Mouse (Mus musculus): ENCODE measurements around the gene Zfp985. TPM values are rescaled to one million over a fixed set of nuclear protein-coding genes. Genes with fewer than 3 reads are reported as not detected.
"Not testable (repeated sequence)": the region's sequence is repeated elsewhere in the genome, so short reads cannot be mapped to it uniquely, and the experiment has no call there.

Zfp985 gene
- 0.46 TPM in 1 of 2 replicates, not detected in the other for total RNA-seq (2021)
- long read RNA-seq: 0 reads

DNA sequence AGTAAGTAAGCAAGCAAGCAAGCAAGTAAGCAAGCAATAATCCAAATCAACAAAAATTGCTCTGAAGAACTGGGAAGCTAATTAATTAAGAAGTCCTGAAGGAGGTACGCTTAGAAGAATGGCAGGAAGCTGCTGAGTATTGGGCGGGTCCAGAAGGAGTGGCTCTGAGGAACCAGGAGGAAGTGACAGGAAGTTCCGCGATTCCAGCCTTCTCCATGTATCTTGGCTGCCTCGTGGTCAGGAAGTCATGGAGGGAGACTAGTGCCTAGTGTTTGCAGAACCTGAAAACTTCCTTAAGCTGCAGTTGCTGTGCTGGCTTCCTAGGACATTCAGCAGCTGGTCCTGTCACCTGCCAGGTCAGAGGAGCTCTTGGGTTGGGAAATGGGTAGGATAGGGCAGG is at the start of gene Zfp985:
Gene Zfp985 (plus strand): TSS at position 207 of the 400 bp plus-strand sequence.
- DNase-seq: not testable (repeated sequence)

DNA sequence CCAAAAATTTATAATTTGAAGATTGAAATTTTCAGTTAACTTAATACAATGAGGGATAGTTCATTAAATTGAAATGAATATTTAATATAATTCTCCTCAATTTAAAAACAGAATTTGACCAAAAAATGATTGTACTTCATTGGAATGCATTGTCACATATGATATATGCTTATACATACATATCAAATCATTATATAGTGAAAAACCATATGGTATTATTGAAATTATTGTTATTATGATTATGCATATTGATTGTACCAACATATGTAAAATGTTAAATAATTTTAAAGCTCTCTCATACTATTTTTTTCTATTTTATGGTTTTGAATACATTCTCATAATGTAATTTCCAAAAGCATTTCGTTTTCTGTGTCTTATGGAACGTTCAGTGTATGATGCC is 43.9 kb upstream of the Zfp985 start:
- DNase-seq: no peak

DNA sequence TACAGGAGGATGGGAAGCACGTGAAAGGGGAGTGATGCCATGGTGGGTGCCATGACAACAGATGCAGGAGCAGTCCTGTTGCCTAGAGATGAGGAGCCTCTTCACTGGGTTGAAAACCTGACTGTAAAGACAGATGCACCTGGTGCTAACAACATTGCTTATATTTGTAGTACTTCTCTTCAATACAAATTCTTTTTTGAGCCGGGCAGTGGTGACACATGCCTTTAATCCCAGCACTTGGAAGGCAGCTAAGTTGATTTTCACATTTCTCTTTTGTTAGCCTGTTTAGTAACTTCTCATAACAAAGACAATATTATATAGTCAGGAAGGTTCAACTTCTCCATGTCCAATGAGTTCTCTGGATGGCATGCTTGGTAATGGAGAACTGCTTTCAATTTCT is 34.1 kb upstream of the Zfp985 start:
- DNase-seq: no peak

DNA sequence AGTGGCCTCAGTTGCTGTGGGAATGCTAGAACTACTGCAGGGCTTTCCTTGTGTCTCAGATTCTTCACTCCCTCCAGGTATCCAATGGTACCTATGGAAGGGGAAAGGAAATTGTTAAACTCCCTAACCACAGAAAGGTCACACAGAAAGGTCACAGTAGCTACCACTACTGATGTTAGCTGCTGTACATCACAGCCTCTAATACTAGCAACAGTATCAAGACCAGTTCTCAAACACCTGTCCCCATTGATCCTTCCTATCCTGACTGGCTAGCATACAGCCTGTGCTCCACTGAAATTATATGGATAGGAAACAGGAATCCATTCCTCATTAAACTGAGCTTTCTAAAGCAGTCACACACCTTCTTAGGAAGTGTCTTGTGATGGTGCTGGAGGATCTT is 33.0 kb upstream of the Zfp985 start:
- no peak for DNase-seq

DNA sequence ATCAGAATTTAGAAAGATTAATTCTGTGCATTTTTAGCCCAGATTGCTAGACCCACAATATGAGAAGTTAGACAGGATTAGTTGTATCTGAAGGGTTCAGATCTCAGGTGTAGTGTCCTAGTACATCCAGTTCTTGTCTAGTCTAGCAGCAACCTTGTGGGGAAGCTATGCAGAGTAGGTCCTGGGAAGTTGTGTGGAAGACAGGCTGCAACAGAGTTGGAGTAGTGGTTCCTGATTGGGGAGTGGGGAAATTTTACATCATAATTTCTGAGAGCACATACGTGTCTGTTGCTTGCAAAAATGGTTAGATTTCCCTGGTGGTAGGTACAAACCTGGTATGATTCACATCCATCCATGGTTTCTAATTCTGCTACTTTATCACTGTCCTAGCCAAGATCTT is 28.0 kb upstream of the Zfp985 start:
- DNase-seq: no peak

DNA sequence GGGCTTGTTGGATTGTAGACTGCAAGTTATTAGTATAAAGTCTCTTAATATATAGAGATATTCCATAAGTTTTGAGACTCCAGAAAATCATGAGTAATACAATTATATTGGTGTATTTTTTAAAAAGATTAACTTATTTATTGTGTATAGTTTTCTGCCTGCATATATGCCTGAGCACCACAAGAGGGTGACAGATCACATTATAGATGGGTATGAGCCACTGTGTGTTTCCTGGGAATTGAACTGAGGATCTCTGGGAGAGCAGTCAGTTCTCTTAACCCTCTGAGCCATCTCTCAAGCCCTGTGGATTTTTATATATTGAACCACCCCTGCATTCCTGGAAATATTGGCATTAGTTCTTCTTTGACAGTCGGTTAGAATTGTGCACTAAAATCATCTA is 22.7 kb upstream of the Zfp985 start:
- no peak for DNase-seq

DNA sequence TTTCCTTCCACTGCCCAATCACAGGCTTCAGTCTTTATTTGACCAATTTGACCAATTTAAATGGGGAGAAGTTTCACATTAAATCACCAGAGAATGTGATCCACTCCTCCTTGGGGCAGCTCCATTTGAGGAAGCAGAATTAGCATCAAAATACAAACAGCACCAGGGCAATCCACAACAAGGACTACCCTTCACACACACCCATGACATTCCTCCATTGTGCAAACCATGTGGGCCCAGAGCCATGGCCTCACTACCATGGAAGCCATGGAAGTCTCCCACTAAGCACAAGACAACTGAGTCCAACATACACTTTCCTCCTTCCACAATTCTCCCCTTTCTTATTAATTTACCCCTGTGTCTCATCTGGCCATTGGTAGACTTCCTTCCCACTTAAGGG is 17.2 kb upstream of the Zfp985 start:
- DNase-seq: not testable (repeated sequence)

DNA sequence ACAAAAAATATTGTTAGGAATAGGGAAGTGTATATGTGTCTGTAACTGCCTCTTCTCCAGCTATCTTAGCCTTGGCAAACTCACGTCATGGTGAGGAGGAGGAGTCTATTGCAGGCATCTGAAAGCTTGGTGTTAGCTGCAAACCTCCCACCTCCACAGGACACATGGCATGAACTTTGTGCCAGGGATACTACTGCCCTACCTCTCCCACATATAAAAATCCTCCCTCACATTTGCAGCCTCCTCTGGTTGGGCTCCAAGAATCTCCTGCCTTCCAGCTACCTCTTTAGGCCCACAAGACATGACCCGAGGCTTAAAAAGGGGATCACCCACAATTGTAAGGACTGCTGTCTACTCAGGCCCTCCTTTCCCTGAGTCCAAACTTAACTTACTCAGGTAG is 15.4 kb upstream of the Zfp985 start:
- no peak for DNase-seq

DNA sequence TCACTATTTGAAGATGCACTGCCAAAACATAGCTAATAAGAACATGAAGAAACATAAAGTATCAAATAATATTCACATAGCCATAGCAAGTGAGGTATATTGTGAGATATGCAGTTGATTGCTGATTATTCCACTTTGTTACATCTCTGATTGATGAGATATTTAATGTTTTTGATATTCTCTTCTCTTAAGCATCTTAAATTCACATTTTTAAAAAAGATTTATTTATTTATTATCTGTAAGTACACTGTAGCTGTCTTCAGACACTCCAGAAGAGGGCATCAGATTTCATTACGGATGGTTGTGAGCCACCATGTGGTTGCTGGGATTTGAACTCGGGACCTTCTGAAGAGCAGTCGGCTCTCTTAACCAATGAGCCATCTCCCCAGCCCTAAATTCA is 13.2 kb upstream of the Zfp985 start, which contains the start of gene Gm16503:
Gene Gm16503 (plus strand): TSS at position 301 of the 400 bp plus-strand sequence.
- DNase-seq: not testable (repeated sequence)

DNA sequence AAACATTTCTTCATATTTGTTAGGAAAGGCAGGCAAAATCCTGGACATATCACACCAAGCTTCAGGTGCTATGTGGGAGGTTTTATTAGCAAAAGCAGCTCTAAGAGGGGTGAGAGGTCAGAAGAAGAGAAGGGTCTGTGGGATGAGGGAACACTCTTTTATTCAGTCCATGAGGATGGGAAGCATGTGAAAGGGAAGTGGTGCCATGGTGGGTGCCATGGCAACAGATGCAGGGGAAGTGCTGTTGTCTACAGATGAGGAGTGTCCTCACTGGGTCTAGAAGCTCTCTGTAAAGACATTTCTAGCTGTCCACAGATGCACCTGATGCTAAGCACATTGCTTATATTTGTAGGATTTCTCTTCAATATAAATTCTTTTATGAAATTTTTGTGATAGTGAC is 12.0 kb upstream of the Zfp985 start:
- no peak for DNase-seq

DNA sequence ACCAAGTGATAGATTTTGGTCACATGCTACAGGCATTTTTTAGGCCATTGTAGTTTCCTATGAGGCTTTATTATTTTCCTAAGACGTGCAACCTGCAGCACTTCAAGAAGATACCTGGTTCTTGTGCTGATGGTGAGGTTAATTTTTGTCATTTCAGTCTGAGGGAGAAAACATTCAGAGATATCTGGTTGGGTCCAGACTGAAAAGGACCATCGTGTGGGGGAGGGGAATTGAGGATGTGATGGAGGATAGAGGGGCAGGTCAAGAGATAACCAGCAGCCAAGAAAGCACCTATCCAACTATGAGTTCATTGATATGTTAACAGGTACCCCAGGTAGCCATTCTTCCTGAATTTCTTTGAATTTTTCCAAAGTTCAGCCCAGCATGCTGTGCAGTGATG is 1.3 kb downstream of the Zfp985 start:
- not testable (repeated sequence) for DNase-seq

DNA sequence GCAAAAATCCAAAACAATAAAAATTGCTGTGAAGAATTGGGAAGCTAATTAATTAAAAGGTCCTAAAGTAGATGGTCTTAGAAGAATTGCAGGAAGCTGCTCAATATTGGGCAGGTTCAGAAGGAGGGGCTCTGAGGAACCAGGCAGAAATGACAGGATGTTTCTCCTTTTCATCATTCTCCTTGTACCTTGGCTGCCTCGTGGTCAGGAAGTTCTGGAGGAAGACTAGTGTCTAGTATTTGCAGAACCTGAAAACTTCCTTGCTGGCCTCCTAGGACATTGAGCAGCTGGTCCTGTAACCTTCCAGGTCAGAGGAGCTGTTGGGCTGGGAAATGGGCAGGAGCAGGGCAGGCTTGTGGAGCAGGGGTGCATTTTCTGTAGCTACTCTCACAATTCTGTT is 3.8 kb downstream of the Zfp985 start:
- DNase-seq: not testable (repeated sequence)

DNA sequence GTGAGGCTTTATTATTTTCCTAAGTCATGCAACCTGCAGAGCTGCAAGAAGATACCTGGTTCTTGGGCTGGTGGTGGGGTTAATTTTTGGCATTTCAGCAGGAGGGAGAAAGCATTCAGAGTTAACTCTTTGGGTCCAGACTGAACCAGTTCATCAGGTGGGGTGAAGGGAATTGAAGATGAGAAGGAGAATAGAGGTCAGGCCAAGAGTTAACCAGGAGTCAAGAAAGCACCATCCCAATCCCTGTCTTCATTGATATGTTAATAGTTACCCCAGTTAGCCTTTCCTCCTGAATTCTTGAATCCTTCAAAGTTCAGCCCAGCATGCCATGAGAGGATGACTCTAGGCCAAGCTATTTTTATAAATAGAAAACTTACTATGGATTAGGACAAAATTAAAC is 4.9 kb downstream of the Zfp985 start:
- DNase-seq: not testable (repeated sequence)

DNA sequence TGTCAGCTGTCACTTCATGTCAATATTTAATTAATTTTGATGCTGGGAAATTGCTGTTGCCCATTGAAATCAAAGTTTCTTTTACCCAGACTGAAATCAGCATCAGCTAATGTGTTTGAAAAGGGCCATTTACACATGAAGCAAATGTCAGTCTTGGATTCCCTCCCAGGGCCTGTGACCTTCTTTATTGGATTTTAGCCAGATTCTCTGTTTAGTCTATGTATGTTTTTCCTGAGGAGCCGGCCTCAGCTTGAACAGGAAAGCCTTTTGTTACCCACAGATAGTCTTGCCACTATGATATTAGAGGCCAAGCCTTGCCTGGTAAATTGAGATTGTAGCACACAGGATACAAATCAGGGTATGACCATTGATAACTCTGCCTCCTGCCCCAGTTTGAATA is 6.0 kb downstream of the Zfp985 start:
- DNase-seq: not testable (repeated sequence)

DNA sequence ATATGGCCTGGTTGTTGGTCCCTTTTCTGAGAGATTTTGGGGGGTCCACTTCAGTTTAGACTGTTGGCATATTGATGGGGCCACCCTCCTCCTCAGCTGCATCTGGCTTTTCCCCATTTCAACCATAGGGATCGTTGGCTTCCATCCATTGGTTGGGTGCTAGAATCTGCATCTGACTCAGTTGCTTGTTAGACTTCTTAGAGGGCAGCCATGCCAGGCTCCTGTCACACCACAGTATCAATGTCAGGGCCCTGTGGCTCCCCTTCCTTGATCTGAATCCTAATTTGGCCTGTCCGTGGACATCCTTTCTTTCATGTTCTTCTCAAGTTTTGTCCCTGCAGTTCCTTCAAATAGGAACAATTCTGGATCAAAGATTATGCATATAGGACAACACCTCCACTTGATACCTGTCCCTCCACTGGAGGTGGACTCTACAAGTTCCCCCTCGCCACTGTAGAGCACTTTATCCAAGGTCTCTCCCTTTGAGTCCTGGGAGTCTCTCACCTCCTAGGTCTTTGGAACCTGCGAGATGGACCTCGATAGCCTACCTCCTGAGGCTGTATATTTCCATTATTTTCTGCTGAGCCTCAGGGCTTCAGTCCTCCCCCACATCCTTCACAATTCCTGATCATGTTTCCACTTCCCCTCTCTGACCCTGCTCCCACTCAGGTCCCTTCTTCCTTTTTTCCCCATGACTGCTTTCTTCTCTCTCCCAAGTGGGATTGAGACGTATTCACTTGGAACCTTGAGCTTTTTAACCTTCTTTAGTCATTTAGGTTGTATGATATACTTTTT is 12.5 kb downstream of the Zfp985 start:
- no peak for DNase-seq

DNA sequence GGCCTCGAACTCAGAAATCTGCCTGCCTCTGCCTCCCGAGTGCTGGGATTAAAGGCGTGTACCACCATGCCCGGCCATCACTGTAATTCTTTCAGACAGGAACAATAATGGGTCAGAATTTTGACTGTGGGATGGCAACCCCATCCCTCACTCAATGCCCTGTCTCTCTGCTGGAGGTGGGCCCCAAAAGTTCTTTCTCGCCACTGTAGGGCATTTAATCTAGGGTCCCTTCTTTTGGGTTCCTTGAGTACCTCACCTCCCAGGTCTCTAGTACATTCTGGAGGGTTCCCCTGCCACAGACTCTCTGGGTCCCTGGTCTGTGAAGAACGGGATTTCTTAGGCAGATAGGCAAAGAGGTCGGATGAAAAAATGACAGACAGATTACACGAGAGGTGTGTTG is 18.1 kb downstream of the Zfp985 start:
- not testable (repeated sequence) for DNase-seq

DNA sequence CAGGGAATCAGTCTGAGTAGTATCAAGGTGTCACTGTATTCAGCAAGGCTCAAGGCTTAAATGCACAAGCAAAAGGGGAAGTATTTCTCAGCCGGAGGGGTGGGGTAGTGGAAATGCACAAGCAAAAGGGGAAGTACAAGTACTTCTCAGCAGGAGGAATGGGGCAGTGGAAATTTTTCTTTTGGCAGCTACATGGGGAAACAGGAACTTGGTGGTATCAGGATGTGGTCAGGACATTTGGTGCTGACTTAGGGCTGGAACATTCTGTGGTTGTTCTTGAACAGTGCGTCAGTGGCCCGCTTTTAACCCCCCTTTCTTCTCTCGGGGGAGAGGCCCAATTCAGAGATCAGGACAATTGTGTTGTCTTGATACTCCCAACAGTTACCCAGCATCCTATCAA is 26.3 kb downstream of the Zfp985 start:
- DNase-seq: not testable (repeated sequence)

DNA sequence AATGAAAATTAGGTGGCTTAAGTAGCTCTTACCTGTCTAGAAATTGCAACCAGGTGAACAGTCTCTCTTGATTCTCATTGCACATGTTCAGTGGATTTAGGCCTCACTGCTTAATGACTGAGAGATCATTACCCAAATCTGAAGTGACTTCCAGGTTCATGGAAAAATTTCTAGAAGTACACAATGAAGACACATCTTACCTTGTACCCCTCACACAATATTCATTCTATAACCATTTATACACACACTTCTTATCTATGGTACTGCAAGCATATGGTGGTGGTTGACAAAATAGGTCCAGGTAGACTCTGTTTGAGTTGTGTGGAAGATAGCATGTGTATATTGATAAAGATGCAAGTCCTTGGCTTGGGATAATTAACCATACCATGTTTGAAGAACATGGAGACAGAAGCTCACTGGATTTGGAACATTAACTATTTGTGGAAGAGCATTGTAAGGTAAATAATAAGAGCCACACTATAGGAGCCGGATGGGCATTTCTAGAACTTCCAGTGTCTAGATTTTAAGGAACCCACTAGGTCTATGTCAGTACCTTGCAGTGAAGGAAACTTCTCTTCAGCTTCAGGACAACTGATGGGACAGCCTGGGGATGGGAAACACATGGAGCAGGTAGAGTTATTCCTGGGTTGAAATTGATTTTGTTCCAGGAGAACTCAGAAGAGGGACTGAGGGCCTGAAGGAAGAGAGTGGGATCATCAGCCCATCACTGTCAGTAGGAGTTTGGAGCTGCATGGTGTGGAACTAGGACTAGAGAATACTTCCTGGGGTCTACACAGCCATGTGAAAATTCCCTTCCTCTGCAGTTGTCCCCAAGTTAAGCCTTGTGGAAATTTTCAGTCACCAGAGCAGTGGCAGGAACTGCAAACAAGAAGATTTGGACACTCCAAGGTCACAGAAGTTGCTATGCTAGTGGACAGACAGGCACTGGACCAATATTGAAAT is 33.7 kb downstream of the Zfp985 start:
- no peak for DNase-seq

DNA sequence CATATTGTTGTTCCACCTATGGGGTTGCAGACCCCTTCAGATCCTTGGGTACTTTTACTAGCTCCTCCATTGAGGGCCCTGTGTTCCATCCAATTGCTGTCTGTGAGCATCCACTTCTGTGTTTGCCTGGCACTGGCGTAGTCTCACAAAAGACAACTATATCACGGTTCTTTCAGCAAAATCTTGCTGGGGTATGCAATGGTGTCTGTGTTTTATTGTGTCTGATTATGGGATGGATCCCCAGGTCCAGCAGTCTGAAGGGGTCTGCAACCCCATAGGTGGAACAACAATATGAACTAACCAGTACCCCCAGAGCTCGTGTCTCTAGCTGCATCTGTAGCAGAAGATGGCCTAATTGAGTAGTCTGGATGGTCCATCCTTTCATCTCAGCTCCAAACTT is 41.6 kb downstream of the Zfp985 start:
- not testable (repeated sequence) for DNase-seq

DNA sequence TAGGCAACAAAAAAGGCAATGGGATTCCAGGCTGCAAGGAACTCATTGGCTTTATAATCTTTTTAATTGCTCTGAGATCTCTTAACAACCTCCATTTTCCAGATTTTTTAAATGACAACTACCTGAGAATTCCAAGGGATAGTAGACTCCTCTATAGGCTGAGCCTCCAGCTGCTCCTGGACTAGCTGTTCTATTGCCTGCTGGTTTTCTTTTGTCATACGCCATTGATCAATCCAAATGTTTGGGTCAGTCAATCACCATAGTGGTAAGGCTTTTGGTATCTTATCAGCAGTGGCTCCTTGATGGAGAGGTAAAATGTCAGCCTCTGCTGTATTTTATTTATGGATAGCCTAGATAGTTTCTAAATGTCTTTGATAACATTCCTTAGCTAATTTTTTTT is 44.6 kb downstream of the Zfp985 start:
- DNase-seq: no peak

DNA sequence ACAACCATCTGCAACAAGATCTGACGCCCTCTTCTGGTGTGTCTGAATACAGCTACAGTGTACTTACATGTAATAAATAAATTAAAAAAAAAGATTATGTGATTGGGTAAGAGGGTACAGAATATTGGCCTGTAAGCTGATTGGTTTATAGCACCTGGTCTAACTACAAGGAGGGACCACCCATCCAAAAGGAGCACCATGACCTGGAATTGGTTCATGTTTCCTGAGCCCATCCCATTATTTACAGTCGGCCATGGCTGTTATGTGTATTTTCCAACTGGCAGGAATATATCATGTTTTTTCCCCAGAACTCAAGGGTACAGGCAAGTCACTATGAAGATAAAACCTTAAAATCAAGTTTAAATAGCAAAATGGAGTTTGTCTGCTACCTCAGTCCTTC is 45.8 kb downstream of the Zfp985 start:
- no peak for DNase-seq

DNA sequence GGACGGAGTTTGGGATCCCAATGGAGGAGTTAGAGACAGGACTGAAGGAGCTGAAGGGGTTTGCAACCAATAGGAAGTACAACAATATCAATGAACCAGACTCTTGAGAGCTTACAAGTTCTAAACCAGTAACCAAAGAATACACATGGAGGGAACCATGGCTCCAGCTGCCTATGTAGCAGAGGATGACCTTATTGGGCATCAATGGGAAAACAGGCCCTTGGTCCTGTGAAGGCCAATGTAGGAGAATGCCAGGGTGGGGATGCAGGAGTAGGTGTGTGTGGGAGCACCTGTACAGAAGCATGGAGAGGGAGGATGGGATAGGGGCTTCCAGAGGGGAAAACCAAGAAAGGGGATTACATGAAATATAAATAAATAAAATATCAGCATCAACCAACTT is 48.8 kb downstream of the Zfp985 start:
- DNase-seq: no peak

DNA sequence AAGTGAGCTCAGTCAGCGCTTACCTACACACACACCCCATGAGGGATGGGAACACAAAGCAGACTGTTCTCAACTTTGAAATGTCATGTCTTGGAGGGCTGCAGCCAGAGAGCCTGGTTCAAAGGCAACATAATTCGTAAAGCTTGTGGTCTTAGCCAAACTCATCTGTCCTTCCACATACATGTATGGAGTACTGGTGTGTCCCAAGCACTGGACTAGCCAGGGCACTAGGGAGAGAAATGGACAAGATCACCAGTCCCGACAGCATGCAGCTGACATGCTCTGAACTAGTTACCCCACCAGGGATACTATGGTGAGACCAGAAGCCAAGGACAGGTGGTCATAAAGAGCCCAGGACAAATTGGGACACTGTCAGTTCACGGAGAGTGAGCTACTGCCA is 50.7 kb downstream of the Zfp985 start:
- no peak for DNase-seq
